Mouse (Mus musculus) MEL (cell line): ENCODE measurements at regions not wholly inside any gene's neighbourhood (a gene's known extent, or its start where the extent isn't known, plus 50 kb on each side); places are given as distances from the start of the nearest gene placed in this dataset.

Experiments used
- DNase-seq: peaks from one replicate; pipeline ENCODE4 v3.0.0; 2011; ENCODE audit warnings: low read depth, low spot score
- H3K27ac ChIP-seq: 2 replicates; pipeline ENCODE4 v1.5.1; 2012; ENCODE audit warnings: low read depth, mild to moderate bottlenecking, control low read depth, low read length, moderate library complexity; ENCODE audit not compliant: control insufficient read depth
- H3K27me3 ChIP-seq, 2 experiments: fragments of 150-350 bp in 1 of 2; sonication (generic) in 1 of 2; 2 replicates each; pipeline ENCODE4 v1.6.1; 2012; ENCODE audit warnings: low read length in 2 of 2, mild to moderate bottlenecking in 2 of 2, improper control_type of control experiment in 1 of 2, moderate library complexity in 1 of 2; ENCODE audit not compliant: insufficient read depth in 2 of 2, control insufficient read depth in 1 of 2
- H3K36me3 ChIP-seq, 2 experiments: 2 replicates each; pipeline ENCODE4 v1.6.1; 2012 to 2014; ENCODE audit warnings: low read length in 2 of 2, improper control_type of control experiment in 1 of 2, inconsistent platforms in 1 of 2, mild to moderate bottlenecking in 1 of 2; ENCODE audit not compliant: insufficient read depth in 2 of 2, control insufficient read depth in 1 of 2
- H3K4me1 ChIP-seq, 2 experiments: fragments of 150-350 bp in 1 of 2; sonication (generic) in 1 of 2; 2 replicates each; pipeline ENCODE4 v1.6.1; 2012; ENCODE audit warnings: low read length in 2 of 2, improper control_type of control experiment in 1 of 2, mild to moderate bottlenecking in 1 of 2; ENCODE audit not compliant: insufficient read depth in 2 of 2, control insufficient read depth in 1 of 2
- H3K4me3 ChIP-seq, 2 experiments: fragments of 150-350 bp in 1 of 2; sonication (generic) in 1 of 2; 2 replicates each; pipeline ENCODE4 v1.5.1; 2012; ENCODE audit warnings: low read depth in 2 of 2, low read length in 2 of 2, mild to moderate bottlenecking in 2 of 2, moderate library complexity in 2 of 2, control low read depth in 1 of 2, improper control_type of control experiment in 1 of 2; ENCODE audit not compliant: control insufficient read depth in 1 of 2, insufficient read depth in 1 of 2
- H3K79me2 ChIP-seq: 2 replicates; pipeline ENCODE4 v1.6.1; 2012; ENCODE audit warnings: mild to moderate bottlenecking, low read length, moderate library complexity; ENCODE audit not compliant: control insufficient read depth, poor library complexity, insufficient read depth
- H3K9ac ChIP-seq: 2 replicates; pipeline ENCODE4 v1.6.1; 2012; ENCODE audit warnings: low read depth, mild to moderate bottlenecking, control low read depth, low read length, moderate library complexity; ENCODE audit not compliant: control insufficient read depth, poor library complexity, severe bottlenecking
- H3K9me3 ChIP-seq: fragments of 150-350 bp; sonication (generic); replicated peaks from 2 replicates; pipeline ENCODE4 v1.6.1; 2012; ENCODE audit warnings: mild to moderate bottlenecking, low read length, improper control_type of control experiment, moderate library complexity; ENCODE audit not compliant: insufficient read depth
- BHLHE40 ChIP-seq: IDR thresholded peaks from 2 replicates; pipeline ENCODE4 v1.6.1; 2012; ENCODE audit warnings: low read depth, mild to moderate bottlenecking, inconsistent platforms, low read length, improper control_type of control experiment, borderline replicate concordance
- CHD1 ChIP-seq: IDR thresholded peaks from 2 replicates; pipeline ENCODE4 v1.6.1; 2012; ENCODE audit warnings: low read depth, mild to moderate bottlenecking, inconsistent platforms, low read length, improper control_type of control experiment
- E2F4 ChIP-seq: IDR thresholded peaks from 2 replicates; pipeline ENCODE4 v1.6.1; 2011; ENCODE audit warnings: low read depth, low read length, improper control_type of control experiment, borderline replicate concordance
- EP300 ChIP-seq, 2 experiments: IDR thresholded peaks; 2 replicates each; pipeline ENCODE4 v1.6.1; 2011; ENCODE audit warnings: improper control_type of control experiment in 2 of 2, low read length in 2 of 2, low read depth in 1 of 2, mild to moderate bottlenecking in 1 of 2
- ETS1 ChIP-seq: IDR thresholded peaks from 2 replicates; pipeline ENCODE4 v1.6.1; 2012; ENCODE audit warnings: low read depth, mild to moderate bottlenecking, inconsistent platforms, low read length, improper control_type of control experiment, moderate library complexity
- KAT2A ChIP-seq: conservative IDR thresholded peaks from 2 replicates; pipeline ENCODE4 v1.6.1; 2012; ENCODE audit warnings: low read depth, low read length, improper control_type of control experiment, inconsistent platforms
- MAX ChIP-seq: IDR thresholded peaks from 2 replicates; pipeline ENCODE4 v1.6.1; 2011; ENCODE audit warnings: low read length, improper control_type of control experiment
- MEF2A ChIP-seq: IDR thresholded peaks from 2 replicates; pipeline ENCODE4 v1.6.1; 2014; ENCODE audit warnings: low read depth, mild to moderate bottlenecking, inconsistent platforms, low read length, improper control_type of control experiment; ENCODE audit not compliant: poor library complexity, insufficient replicate concordance, severe bottlenecking; ENCODE audit errors: extremely low read depth
- MXI1 ChIP-seq: IDR thresholded peaks from 2 replicates; pipeline ENCODE4 v1.6.1; 2011; ENCODE audit warnings: mild to moderate bottlenecking, low read depth, low read length, improper control_type of control experiment
- MYB ChIP-seq: IDR thresholded peaks from 2 replicates; pipeline ENCODE4 v1.6.1; 2011; ENCODE audit warnings: mild to moderate bottlenecking, low read depth, low read length, improper control_type of control experiment
- NRF1 ChIP-seq: IDR thresholded peaks from 2 replicates; pipeline ENCODE4 v1.6.1; 2014; ENCODE audit warnings: low read depth, mild to moderate bottlenecking, inconsistent platforms, low read length, improper control_type of control experiment, moderate library complexity; ENCODE audit not compliant: poor library complexity, insufficient read depth, severe bottlenecking
- POLR2A ChIP-seq, 2 experiments: IDR thresholded peaks; 2 replicates each; pipeline ENCODE4 v1.6.1; 2011 to 2012; ENCODE audit warnings: low read length in 2 of 2, mild to moderate bottlenecking in 2 of 2, control low read depth in 1 of 2, improper control_type of control experiment in 1 of 2, low read depth in 1 of 2, moderate library complexity in 1 of 2; ENCODE audit not compliant: control insufficient read depth in 1 of 2, insufficient read depth in 1 of 2, poor library complexity in 1 of 2
- POLR2AphosphoS5 ChIP-seq: IDR thresholded peaks from 2 replicates; pipeline ENCODE4 v1.6.1; 2012; ENCODE audit warnings: low read depth, borderline replicate concordance, mild to moderate bottlenecking, inconsistent platforms, low read length, moderate library complexity, mixed read lengths
- RAD21 ChIP-seq: IDR thresholded peaks from 2 replicates; pipeline ENCODE4 v1.6.1; 2011; ENCODE audit warnings: mild to moderate bottlenecking, low read depth, low read length, improper control_type of control experiment
- SIN3A ChIP-seq: IDR thresholded peaks from 2 replicates; pipeline ENCODE4 v1.6.1; 2012; ENCODE audit warnings: low read length, improper control_type of control experiment, inconsistent platforms
- SMC3 ChIP-seq: IDR thresholded peaks from 2 replicates; pipeline ENCODE4 v1.6.1; 2011; ENCODE audit warnings: low read depth, low read length, improper control_type of control experiment
- USF1 ChIP-seq: IDR thresholded peaks from 2 replicates; pipeline ENCODE4 v1.6.1; 2014; ENCODE audit warnings: low read depth, mild to moderate bottlenecking, inconsistent platforms, low read length, improper control_type of control experiment, moderate library complexity
- ZMIZ1 ChIP-seq: IDR thresholded peaks from 2 replicates; pipeline ENCODE4 v1.6.1; 2012; ENCODE audit warnings: low read depth, mild to moderate bottlenecking, inconsistent platforms, low read length, improper control_type of control experiment, moderate library complexity
- ZNF384 ChIP-seq: IDR thresholded peaks from 2 replicates; pipeline ENCODE4 v1.6.1; 2012; ENCODE audit warnings: low read depth, mild to moderate bottlenecking, inconsistent platforms, low read length, improper control_type of control experiment

- no peaks in the 10 kb centered on the region for H3K27me3 ChIP-seq
- H3K27ac ChIP-seq = no peak overlapping the region
- H3K4me1 ChIP-seq = no peaks in the 10 kb centered on the region
- H3K79me2 ChIP-seq = no peaks in the 10 kb centered on the region
- H3K36me3 ChIP-seq = no peaks in the 10 kb centered on the region
- no peak for DNase-seq
- no peak overlapping the region for H3K4me3 ChIP-seq
- H3K9ac ChIP-seq = no peak overlapping the region
- TF ChIP-seq CHD1 = no peak
- TF ChIP-seq MXI1 = no peak
- no peak for TF ChIP-seq SMC3
- no peak for TF ChIP-seq E2F4
- no peak for TF ChIP-seq MAX
- TF ChIP-seq POLR2AphosphoS5 = no peak
- TF ChIP-seq KAT2A = no peak
- TF ChIP-seq ETS1 = no peak
- no peak for TF ChIP-seq USF1
- no peak for TF ChIP-seq MYB
- TF ChIP-seq BHLHE40 = no peak
- no peak for TF ChIP-seq RAD21
- no peak for TF ChIP-seq POLR2A (IDR thresholded peaks at IDR 0.05; ENCODE audit: control insufficient read depth in 1 of 2, insufficient read depth in 1 of 2, low read depth in 1 of 2, low read length in 2 of 2, poor library complexity in 1 of 2)
- no peak for TF ChIP-seq EP300 (IDR thresholded peaks at IDR 0.05; ENCODE audit: low read depth in 1 of 2, low read length in 2 of 2)
- TF ChIP-seq MEF2A = no peak
- no peaks in the 10 kb centered on the region for H3K9me3 ChIP-seq
Measured at GRCm38 (mm10) chr8:8970776-8971175, 280.5 kb upstream of the Arglu1 start.

GRCm38 (mm10) chr8:8970346-8970745 lies 280.0 kb upstream of the Arglu1 start:
- Histone ChIP-seq H3K27ac (no peak overlapping the region), H3K4me3 (no peak overlapping the region)

More at GRCm38 (mm10) chr8:8970346-8970745, 280.0 kb upstream of the Arglu1 start:
- DNase-seq = no peak
- H3K9me3 ChIP-seq = no peaks in the 10 kb centered on the region
- no peaks in the 10 kb centered on the region for H3K36me3 ChIP-seq
- H3K79me2 ChIP-seq = no peaks in the 10 kb centered on the region
- H3K4me1 ChIP-seq = no peaks in the 10 kb centered on the region
- H3K9ac ChIP-seq = no peak overlapping the region
- H3K27me3 ChIP-seq = no peaks in the 10 kb centered on the region
- TF ChIP-seq MEF2A (no peak), E2F4 (no peak), ZMIZ1 (no peak), ZNF384 (no peak), NRF1 (no peak), USF1 (no peak), SIN3A (no peak)
